Comparison of ENCODE assay signal across 19 mouse cellular contexts in the genomic region with DNA sequence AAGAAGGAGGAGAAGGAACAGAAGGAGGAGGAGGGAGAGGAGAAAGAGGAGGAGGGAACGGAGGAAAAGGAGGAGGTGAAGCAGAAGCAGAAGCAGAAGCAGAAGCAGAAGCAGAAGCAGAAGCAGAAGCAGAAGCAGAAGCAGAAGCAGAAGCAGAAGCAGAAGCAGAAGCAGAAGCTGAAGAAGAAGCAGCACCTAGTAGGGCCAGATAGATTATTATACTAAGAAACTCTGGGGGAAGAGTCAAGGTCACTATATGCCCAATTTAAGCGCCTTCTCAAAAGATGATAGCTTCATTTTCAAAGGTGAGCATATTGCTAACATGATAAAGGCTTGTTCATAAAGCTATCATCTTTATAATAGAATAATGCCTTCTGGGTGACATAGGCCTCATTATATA.
"Had no signal": no experiment of that assay in that cellular context is flagged by ENCODE, and none has a peak within 500 bp of the region (broad histone marks: within the 10 kb centered on the region; RNA-seq: fewer than 3 reads in every experiment).

No protein-coding gene starts in this region.

- H3K9ac ChIP-seq: liver, embryonic 13.5 days; liver, embryonic 15.5 days; liver, postnatal 0 days; lung, embryonic 15.5 days; midbrain, embryonic 12.5 days; neural tube, embryonic 12.5 days had no signal

- H3K4me3 ChIP-seq: liver, embryonic 13.5 days; liver, embryonic 15.5 days; lung, embryonic 15.5 days; midbrain, embryonic 10.5 days; midbrain, embryonic 12.5 days; neural tube, embryonic 12.5 days had no signal

- H3K27me3 ChIP-seq: liver, embryonic 13.5 days; liver, embryonic 15.5 days; lung, embryonic 15.5 days; midbrain, embryonic 12.5 days; neural tube, embryonic 12.5 days had no signal

- DNase-seq: liver, embryonic 13.5 days; liver, postnatal 0 days; lung, adult 2 months; lung, postnatal 14 days; lung, postnatal 36 days; midbrain, embryonic 14.5 days; retina, postnatal 1 day; right cerebral cortex, adult 18-20 months; thymus, adult 2 months; thymus, postnatal 25 days; thymus, postnatal 4 days had no signal

- H3K9me3 ChIP-seq: liver, embryonic 13.5 days; liver, embryonic 15.5 days; lung, embryonic 15.5 days; midbrain, embryonic 10.5 days; midbrain, embryonic 12.5 days; neural tube, embryonic 12.5 days had no signal

- H3K27ac ChIP-seq: liver, embryonic 13.5 days; liver, embryonic 15.5 days; lung, embryonic 15.5 days; macrophage; midbrain, embryonic 10.5 days; midbrain, embryonic 12.5 days; neural tube, embryonic 12.5 days had no signal

- ATAC-seq: liver, postnatal 0 days; lung, postnatal 0 days; midbrain, embryonic 16.5 days had no signal

- H3K4me1 ChIP-seq: lung, embryonic 15.5 days; midbrain, embryonic 10.5 days; midbrain, embryonic 12.5 days; neural tube, embryonic 12.5 days had no signal

- H3K4me2 ChIP-seq: liver, embryonic 13.5 days; liver, embryonic 15.5 days; lung, embryonic 15.5 days; midbrain, embryonic 12.5 days; neural tube, embryonic 12.5 days had no signal

- H3K36me3 ChIP-seq: liver, embryonic 13.5 days; liver, embryonic 15.5 days; lung, embryonic 15.5 days; midbrain, embryonic 10.5 days; midbrain, embryonic 12.5 days; neural tube, embryonic 12.5 days had no signal
